21 mouse cellular contexts compared by ENCODE assay signal in the genomic region with DNA sequence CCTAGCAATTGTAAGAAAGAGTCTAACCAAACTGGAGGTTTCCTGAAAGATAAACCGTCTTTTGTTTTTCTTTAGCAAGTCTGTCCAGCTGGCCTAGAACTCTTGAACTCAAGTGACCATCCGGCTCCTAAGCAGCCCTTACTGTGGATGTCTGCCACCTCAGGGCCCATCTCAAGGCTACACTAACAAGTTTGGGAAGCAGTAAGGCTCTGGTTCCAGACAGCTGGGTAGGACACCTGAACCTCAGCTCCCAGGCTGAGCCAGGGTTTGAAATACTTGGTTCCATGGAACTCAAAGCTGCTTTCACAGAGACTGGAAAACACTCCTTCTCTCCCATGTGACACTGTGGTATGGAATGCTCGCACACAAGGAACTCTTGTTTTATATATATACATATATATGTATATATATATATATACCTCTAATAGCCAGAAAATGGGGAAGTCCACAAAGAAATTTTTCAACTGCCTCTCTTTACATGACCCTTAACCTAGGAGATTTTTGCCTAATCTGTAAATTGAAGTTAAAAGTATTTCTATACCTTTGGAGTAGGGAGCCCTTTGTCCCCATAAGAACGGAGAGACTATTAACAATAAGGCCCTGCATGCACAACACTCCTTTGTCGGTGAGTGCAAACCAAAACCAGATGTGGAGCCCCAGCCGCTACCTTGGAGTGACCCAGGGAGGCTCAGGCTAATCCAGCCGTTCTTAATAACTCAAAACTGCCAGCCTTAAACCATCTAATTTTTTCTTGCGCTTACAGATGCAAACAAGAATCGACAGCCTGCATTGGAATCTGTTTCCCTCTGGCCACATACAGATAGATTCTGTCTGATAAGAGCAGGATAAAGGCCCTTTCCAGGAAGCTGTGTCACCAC.
DNase-seq lines count a peak whose midpoint lies in the region; ATAC-seq and TF ChIP-seq lines count a peak whose summit lies in the region.
"Had no signal": no experiment of that assay in that cellular context is flagged by ENCODE, and none has a peak within 500 bp of the region (broad histone marks: within the 10 kb centered on the region; RNA-seq: fewer than 3 reads in every experiment).

No protein-coding gene starts in this region.

- TF ChIP-seq CTCF in kidney, adult 2 months (conservative IDR thresholded peaks at IDR 0.05; ENCODE audit: insufficient read depth, insufficient read length, low read depth, low read length), result no peak

- H3K9ac ChIP-seq in forebrain, embryonic 12.5 days, result no peak overlapping the region
- no peak overlapping the region for H3K9ac ChIP-seq in embryonic facial prominence, embryonic 13.5 days
- H3K9ac ChIP-seq in limb, embryonic 13.5 days, result no peak overlapping the region
- H3K9ac ChIP-seq: forebrain, embryonic 13.5 days; heart, embryonic 12.5 days; liver, postnatal 0 days had no signal

- TF ChIP-seq POLR2A in kidney, adult 2 months (IDR thresholded peaks at IDR 0.05; ENCODE audit: low read depth, low read length), result no peak

- no peaks in the 10 kb centered on the region for H3K27me3 ChIP-seq in forebrain, embryonic 10.5 days (ENCODE audit: poor library complexity, severe bottlenecking)
- no peaks in the 10 kb centered on the region for H3K27me3 ChIP-seq in forebrain, embryonic 12.5 days
- no peaks in the 10 kb centered on the region for H3K27me3 ChIP-seq in embryonic facial prominence, embryonic 13.5 days
- H3K27me3 ChIP-seq in limb, embryonic 13.5 days, result no peaks in the 10 kb centered on the region
- no peaks in the 10 kb centered on the region for H3K27me3 ChIP-seq in kidney, adult 2 months (replicated peaks; ENCODE audit: control insufficient read depth, insufficient read depth, low read length)
- H3K27me3 ChIP-seq in heart, embryonic 10.5 days (ENCODE audit: insufficient read depth, poor library complexity, severe bottlenecking), result no peaks in the 10 kb centered on the region
- H3K27me3 ChIP-seq: forebrain, embryonic 13.5 days; heart, embryonic 12.5 days had no signal

- H3K36me3 ChIP-seq in forebrain, embryonic 10.5 days (replicated peaks), result no peaks in the 10 kb centered on the region
- H3K36me3 ChIP-seq in forebrain, embryonic 12.5 days (replicated peaks), result no peaks in the 10 kb centered on the region
- no peaks in the 10 kb centered on the region for H3K36me3 ChIP-seq in embryonic facial prominence, embryonic 13.5 days
- H3K36me3 ChIP-seq in limb, embryonic 13.5 days, result no peaks in the 10 kb centered on the region
- no peaks in the 10 kb centered on the region for H3K36me3 ChIP-seq in kidney, adult 2 months (ENCODE audit: control insufficient read depth, insufficient read depth, low read length)
- no peaks in the 10 kb centered on the region for H3K36me3 ChIP-seq in heart, embryonic 10.5 days
- H3K36me3 ChIP-seq: heart, embryonic 12.5 days had no signal

- no peaks in the 10 kb centered on the region for H3K9me3 ChIP-seq in forebrain, embryonic 10.5 days
- no peaks in the 10 kb centered on the region for H3K9me3 ChIP-seq in forebrain, embryonic 12.5 days
- no peaks in the 10 kb centered on the region for H3K9me3 ChIP-seq in embryonic facial prominence, embryonic 13.5 days
- no peaks in the 10 kb centered on the region for H3K9me3 ChIP-seq in limb, embryonic 13.5 days
- no peaks in the 10 kb centered on the region for H3K9me3 ChIP-seq in heart, embryonic 10.5 days
- H3K9me3 ChIP-seq: forebrain, embryonic 13.5 days; heart, embryonic 12.5 days had no signal

- DNase-seq in forebrain, embryonic 10.5 days (ENCODE audit: extremely low spot score, low spot score), result peak; percentile 21
- peak; percentile 74 for DNase-seq in embryo, embryonic 10 days (ENCODE audit: low spot score)
- no peak for DNase-seq in kidney, adult 2 months
- DNase-seq in spleen, postnatal 4 days (ENCODE audit: low spot score in 2 of 2), result no peak
- no peak for DNase-seq in heart, embryonic 10.5 days (ENCODE audit: low spot score)
- DNase-seq: adrenal gland, postnatal 10 days; cerebellum, adult 2 months; gastrocnemius, postnatal 36 days; left cerebral cortex, postnatal 4 days; liver, postnatal 0 days; lung, postnatal 14 days; right cerebral cortex, postnatal 25 days; thymus, postnatal 25 days had no signal

- 64% methylated on average over 9 of the region's 9 CpGs for WGBS in forebrain, embryonic 10.5 days
- 64% methylated on average over 9 of the region's 9 CpGs for WGBS in forebrain, embryonic 12.5 days
- 20% methylated on average over 9 of the region's 9 CpGs for WGBS in embryonic facial prominence, embryonic 13.5 days
- WGBS in limb, embryonic 13.5 days, result 16% methylated on average over 9 of the region's 9 CpGs
- 83% methylated on average over 9 of the region's 9 CpGs for WGBS in kidney, adult 2 months
- WGBS in heart, embryonic 10.5 days, result 59% methylated on average over 9 of the region's 9 CpGs

- peaks cover 5% of the 10 kb centered on the region for H3K4me1 ChIP-seq in forebrain, embryonic 10.5 days
- no peaks in the 10 kb centered on the region for H3K4me1 ChIP-seq in forebrain, embryonic 12.5 days
- H3K4me1 ChIP-seq in embryonic facial prominence, embryonic 13.5 days, result peaks cover 31% of the 10 kb centered on the region
- H3K4me1 ChIP-seq in limb, embryonic 13.5 days, result peaks cover 49% of the 10 kb centered on the region
- H3K4me1 ChIP-seq in kidney, adult 2 months (ENCODE audit: control insufficient read depth, insufficient read depth, low read length), result no peaks in the 10 kb centered on the region
- H3K4me1 ChIP-seq in heart, embryonic 10.5 days, result peaks cover 4% of the 10 kb centered on the region
- H3K4me1 ChIP-seq: forebrain, embryonic 13.5 days; megakaryocyte, embryonic 14.5 days had no signal

- peak overlapping the region; percentile 67 for H3K27ac ChIP-seq in forebrain, embryonic 10.5 days
- H3K27ac ChIP-seq in forebrain, embryonic 12.5 days, result no peak overlapping the region
- H3K27ac ChIP-seq in embryonic facial prominence, embryonic 13.5 days, result peak overlapping the region; percentile 72
- peak overlapping the region; percentile 86 for H3K27ac ChIP-seq in limb, embryonic 13.5 days
- H3K27ac ChIP-seq in kidney, adult 2 months (ENCODE audit: insufficient read depth, low read depth, low read length), result no peak overlapping the region
- H3K27ac ChIP-seq in heart, embryonic 10.5 days, result no peak overlapping the region
- H3K27ac ChIP-seq: forebrain, embryonic 13.5 days; kidney, postnatal 0 days; layer of hippocampus, adult 2 months had no signal

- no peak for ATAC-seq in forebrain, embryonic 12.5 days (ENCODE audit: low FRiP score)
- ATAC-seq in embryonic facial prominence, embryonic 13.5 days (ENCODE audit: insufficient number of reproducible peaks, insufficient read depth, low FRiP score, low TSS enrichment, low read depth), result no peak
- ATAC-seq in limb, embryonic 13.5 days (ENCODE audit: low FRiP score, low read depth), result peak; percentile 86
- ATAC-seq: forebrain, embryonic 13.5 days; liver, postnatal 0 days had no signal

- no peak overlapping the region for H3K4me2 ChIP-seq in forebrain, embryonic 12.5 days
- H3K4me2 ChIP-seq in embryonic facial prominence, embryonic 13.5 days, result peak overlapping the region; percentile 11; the same call in 1 of the 2 replicates
- peak overlapping the region; percentile 23 for H3K4me2 ChIP-seq in limb, embryonic 13.5 days (replicated peaks)
- H3K4me2 ChIP-seq: forebrain, embryonic 13.5 days; heart, embryonic 12.5 days had no signal

- H3K4me3 ChIP-seq in forebrain, embryonic 10.5 days, result no peak overlapping the region
- H3K4me3 ChIP-seq in forebrain, embryonic 12.5 days (replicated peaks), result no peak overlapping the region
- no peak overlapping the region for H3K4me3 ChIP-seq in embryonic facial prominence, embryonic 13.5 days
- no peak overlapping the region for H3K4me3 ChIP-seq in limb, embryonic 13.5 days
- no peak overlapping the region for H3K4me3 ChIP-seq in kidney, adult 2 months (ENCODE audit: insufficient read depth, low read depth, low read length)
- no peak overlapping the region for H3K4me3 ChIP-seq in heart, embryonic 10.5 days
- H3K4me3 ChIP-seq: forebrain, embryonic 13.5 days; heart, embryonic 12.5 days; layer of hippocampus, adult 2 months; megakaryocyte, embryonic 14.5 days had no signal

Comparison
In these comparisons a context has a peak if more than half of its experiments do, and no peak if none do; other contexts are left out.
1. H3K27ac ChIP-seq: peak in forebrain, embryonic 10.5 days (single experiment), embryonic facial prominence, embryonic 13.5 days (single experiment) and limb, embryonic 13.5 days (single experiment); none in forebrain, embryonic 12.5 days (single experiment), kidney, adult 2 months (single experiment) and heart, embryonic 10.5 days (single experiment).
2. DNase-seq: peak in forebrain, embryonic 10.5 days (single experiment) and embryo, embryonic 10 days (single experiment); none in kidney, adult 2 months (single experiment), spleen, postnatal 4 days (0 of 2) and heart, embryonic 10.5 days (single experiment).